Mouse (Mus musculus) gastrocnemius, postnatal 10 days (tissue): ENCODE results near the gene Fam83g. TPM values are rescaled to one million over a fixed set of nuclear protein-coding genes. Genes with fewer than 3 reads are reported as not detected.
A peak's percentile ranks its signal among the peaks of the same experiment; 100 is the strongest.
"Not testable (repeated sequence)": the region's sequence is repeated elsewhere in the genome, so short reads cannot be mapped to it uniquely, and the experiment has no call there.

Source experiments
- DNase-seq: peaks from one replicate; pipeline ENCODE4 v3.0.0; 2021; ENCODE audit warnings: mixed read lengths
- long read RNA-seq, 2 experiments: library from polyadenylated mRNA; stranded (forward); transcript quantifications; one replicate each; pipeline ENCODE4 v2.0.0; 2021
- total RNA-seq, 2 experiments: library from RNA; stranded (reverse); gene quantifications; 2 replicates each; pipeline ENCODE4 v1.2.3; 2021

The Fam83g gene
- under 1 TPM; 0.16 to 0.41 TPM for total RNA-seq
- long read RNA-seq, experiment 1: 0 reads
- long read RNA-seq, experiment 2: 0 reads

- peak; percentile 55 for DNase-seq
Observed at GRCm38 (mm10) chr11:61683907-61684731, at the start of gene Fam83g. Gene Fam83g (plus strand): TSS chr11:61684091.

- not testable (repeated sequence) for DNase-seq
Observed at GRCm38 (mm10) chr11:61636309-61636708, 47.6 kb upstream of the Fam83g start.

- DNase-seq: no peak
Observed at GRCm38 (mm10) chr11:61637413-61637812, 46.5 kb upstream of the Fam83g start.

- DNase-seq: no peak
Observed at GRCm38 (mm10) chr11:61637856-61638255, 46.0 kb upstream of the Fam83g start.

GRCm38 (mm10) chr11:61638764-61639536 lies 44.9 kb upstream of the Fam83g start:
- no peak for DNase-seq

- DNase-seq: no peak
Observed at GRCm38 (mm10) chr11:61639601-61640177, 44.2 kb upstream of the Fam83g start.

GRCm38 (mm10) chr11:61640585-61640984 lies 43.3 kb upstream of the Fam83g start:
- not testable (repeated sequence) for DNase-seq

GRCm38 (mm10) chr11:61642106-61642505 lies 41.8 kb upstream of the Fam83g start:
- DNase-seq: no peak

- DNase-seq: no peak
Observed at GRCm38 (mm10) chr11:61643184-61643961, 40.5 kb upstream of the Fam83g start.

- no peak for DNase-seq
Observed at GRCm38 (mm10) chr11:61644576-61645326, 39.1 kb upstream of the Fam83g start.

- DNase-seq: no peak
Observed at GRCm38 (mm10) chr11:61645357-61645857, 38.5 kb upstream of the Fam83g start.

- DNase-seq: no peak
Observed at GRCm38 (mm10) chr11:61646499-61647039, 37.3 kb upstream of the Fam83g start.

GRCm38 (mm10) chr11:61647110-61647910 lies 36.6 kb upstream of the Fam83g start:
- no peak for DNase-seq

GRCm38 (mm10) chr11:61647956-61648748 lies 35.7 kb upstream of the Fam83g start:
- DNase-seq: no peak

GRCm38 (mm10) chr11:61648749-61649115 lies 35.2 kb upstream of the Fam83g start:
- DNase-seq: no peak

GRCm38 (mm10) chr11:61649163-61649580 lies 34.7 kb upstream of the Fam83g start:
- no peak for DNase-seq

GRCm38 (mm10) chr11:61649626-61650025 lies 34.3 kb upstream of the Fam83g start:
- no peak for DNase-seq

GRCm38 (mm10) chr11:61650470-61651265 lies 33.2 kb upstream of the Fam83g start:
- DNase-seq: no peak
